Mouse (Mus musculus) brain, embryonic 14.5 days (tissue): ENCODE measurements at regions not wholly inside any gene's neighbourhood (a gene's known extent, or its start where the extent isn't known, plus 50 kb on each side); places are given as distances from the start of the nearest gene placed in this dataset.

ENCODE experiments used
- CTCF ChIP-seq: fragments of 200-500 bp; IDR thresholded peaks from 2 replicates; pipeline ENCODE4 v1.5.1; 2012; ENCODE audit warnings: inconsistent platforms, mild to moderate bottlenecking, moderate library complexity, borderline replicate concordance; ENCODE audit not compliant: insufficient read depth, insufficient read length; ENCODE audit errors: extremely low read depth
- POLR2A ChIP-seq: fragments of 200-500 bp; IDR thresholded peaks from 2 replicates; pipeline ENCODE4 v1.6.1; 2012; ENCODE audit warnings: mild to moderate bottlenecking, inconsistent platforms, borderline replicate concordance; ENCODE audit not compliant: poor library complexity, insufficient read depth, insufficient read length, severe bottlenecking; ENCODE audit errors: extremely low read depth

- TF ChIP-seq POLR2A (no peak), CTCF (no peak)
Measured at GRCm38 (mm10) chr15:86576666-86577065, 362.4 kb downstream of the Tbc1d22a start.
